Mouse (Mus musculus) heart, adult 2 months (tissue): ENCODE data around the gene Grin2d. TPM values are rescaled to one million over a fixed set of nuclear protein-coding genes. Genes with fewer than 3 reads are reported as not detected.

ENCODE experiments used
- DNase-seq, 2 experiments: peaks; one replicate each; pipeline ENCODE4 v3.0.0; 2021
- H3K27ac ChIP-seq: fragments of 200-600 bp; 2 replicates; pipeline ENCODE4 v1.8.1; 2022
- H3K27me3 ChIP-seq: fragments of 200-500 bp; 2 replicates; pipeline ENCODE4 v1.6.1; 2012; ENCODE audit warnings: mild to moderate bottlenecking, low read length, inconsistent platforms, mixed read lengths; ENCODE audit not compliant: control insufficient read depth, insufficient read depth
- H3K36me3 ChIP-seq: fragments of 200-500 bp; 2 replicates; pipeline ENCODE4 v1.6.1; 2012; ENCODE audit warnings: low read length, inconsistent platforms; ENCODE audit not compliant: control insufficient read depth, insufficient read depth
- H3K4me1 ChIP-seq: fragments of 200-500 bp; 2 replicates; pipeline ENCODE4 v1.6.1; 2011; ENCODE audit warnings: low read length; ENCODE audit not compliant: control insufficient read depth, insufficient read depth
- H3K4me3 ChIP-seq: fragments of 200-600 bp; 2 replicates; pipeline ENCODE4 v1.8.1; 2022
- H3K79me2 ChIP-seq: fragments of 200-500 bp; replicated peaks from 2 replicates; pipeline ENCODE4 v1.6.1; 2012; ENCODE audit warnings: mild to moderate bottlenecking, inconsistent platforms, low read length, moderate library complexity, mixed read lengths; ENCODE audit not compliant: control insufficient read depth, insufficient read depth
- H3K9ac ChIP-seq: fragments of 200-500 bp; 2 replicates; pipeline ENCODE4 v1.6.1; 2012; ENCODE audit warnings: low read depth, mild to moderate bottlenecking, control low read depth, inconsistent platforms, low read length, mixed read lengths
- CTCF ChIP-seq: fragments of 200-600 bp; IDR thresholded peaks from 2 replicates; pipeline ENCODE4 v1.8.1; 2022; ENCODE audit warnings: antibody characterized with exemption, mild to moderate bottlenecking, moderate library complexity
- EP300 ChIP-seq: fragments of 200-500 bp; IDR thresholded peaks from 2 replicates; pipeline ENCODE4 v1.6.1; 2011; ENCODE audit warnings: low read depth, low read length, control low read depth; ENCODE audit not compliant: insufficient read depth
- POLR2A ChIP-seq: fragments of 200-500 bp; IDR thresholded peaks from 2 replicates; pipeline ENCODE4 v1.6.1; 2011; ENCODE audit warnings: mild to moderate bottlenecking, low read depth, low read length, control low read depth; ENCODE audit not compliant: insufficient read depth
- WGBS: fragments of 180-500 bp; shearing (Covaris S2); methylation state at CpG from one replicate; pipeline ENCODE4 v1.1.7; 2018; 5-methylcytosine and 5-hydroxymethylcytosine counted together
- intact Hi-C: fragments of 180-260 bp; cut with DNase I; formaldehyde crosslinking; loops from one replicate; pipeline ENCODE4 v1.15.1; 2025
- polyA plus RNA-seq: library from polyadenylated mRNA; depleted of rRNA; stranded (reverse); fragments of >200 nt; gene quantifications from 2 replicates; pipeline ENCODE4 v1.2.3, GENCODE M21; 2012; rRNA removed
- total RNA-seq, 2 experiments: library from RNA; stranded (reverse); gene quantifications; 2 replicates each; pipeline ENCODE4 v1.2.3; 2021

Grin2d gene
- total and polyA plus RNA-seq, 3 experiments: 0.31 to 0.92 (median 0.43) TPM

DNA sequence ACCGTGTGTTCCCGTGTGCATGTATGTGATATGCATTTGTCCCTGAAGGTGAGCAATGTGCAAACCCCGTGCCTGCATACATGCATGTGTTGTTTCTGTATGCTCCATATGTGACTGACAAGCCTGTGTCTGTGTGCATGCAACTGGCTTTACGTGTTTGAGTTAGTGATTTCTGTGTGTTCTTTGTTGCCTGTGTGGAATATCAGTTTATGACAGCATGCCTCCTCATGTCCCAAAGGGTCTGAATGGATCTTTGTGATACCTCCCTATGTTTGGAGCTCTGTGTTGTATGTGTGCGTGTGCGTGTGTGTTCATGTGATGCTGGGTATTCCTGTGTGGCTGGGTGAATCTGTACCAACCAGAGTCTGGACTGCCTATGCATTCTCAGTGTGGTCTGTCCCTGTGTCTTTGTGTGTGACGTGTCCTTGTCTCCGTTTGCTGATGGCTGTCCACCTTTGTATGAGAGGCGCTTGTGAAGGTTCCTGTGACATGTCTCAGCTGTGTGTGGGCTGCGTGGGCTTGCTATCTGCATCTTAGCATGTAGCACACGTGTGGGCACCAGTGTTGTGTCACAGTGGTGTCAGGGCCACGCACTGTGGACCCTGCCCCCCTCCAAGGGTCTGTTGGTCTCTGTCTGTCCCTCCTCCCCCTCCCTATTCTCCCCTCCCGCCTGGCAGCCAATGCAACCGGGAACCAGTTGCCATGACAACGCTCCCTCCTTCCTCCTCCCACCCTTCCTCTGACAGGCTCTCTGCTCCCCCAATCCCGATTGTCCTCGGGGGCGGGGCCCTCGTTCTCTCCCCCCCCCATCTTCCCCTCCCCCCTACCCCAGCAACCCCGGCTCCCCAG is 93.4 kb downstream of the Grin2d start, which contains the start of gene Sult2b1:
Sult2b1 (minus strand) TSS at position 146 of the 849 bp plus-strand sequence.
- H3K4me3 ChIP-seq: peak within 1 kb of the TSS; percentile 50
- no peak for DNase-seq
- TF ChIP-seq POLR2A (no peak), EP300 (no peak), CTCF (no peak)
- H3K9ac ChIP-seq: peak within 1 kb of the TSS; percentile 54
- H3K27me3 ChIP-seq: peaks cover 12% of the 10 kb centered on the region; the same call in 1 of the 2 replicates
- intact Hi-C loops: no loop called here
- no peak within 1 kb of the TSS for H3K27ac ChIP-seq
- no peaks in the 10 kb centered on the region for H3K4me1 ChIP-seq
- H3K36me3 ChIP-seq: no peaks in the 10 kb centered on the region
- 25% methylated on average over 19 of the region's 20 CpGs for WGBS
- no peaks in the 10 kb centered on the region for H3K79me2 ChIP-seq

GRCm38 (mm10) chr7:45783511-45784091 is 94.6 kb downstream of the Grin2d start, which contains the start of gene Lmtk3:
TSS of gene Lmtk3 (plus strand) at chr7:45783738.
- H3K27ac ChIP-seq: no peak within 1 kb of the TSS
- 1% methylated on average over 38 of the region's 38 CpGs for WGBS
- H3K27me3 ChIP-seq: peaks cover 12% of the 10 kb centered on the region; the same call in 1 of the 2 replicates
- H3K4me1 ChIP-seq: no peaks in the 10 kb centered on the region
- TF ChIP-seq EP300 (no peak), CTCF (peak; percentile 29)
- no peaks in the 10 kb centered on the region for H3K79me2 ChIP-seq
- no peaks in the 10 kb centered on the region for H3K36me3 ChIP-seq
- H3K9ac ChIP-seq: peak within 1 kb of the TSS; percentile 54
- intact Hi-C loops: no loop called here
- DNase-seq: peak in 1 of 2 experiments; percentile 42
- H3K4me3 ChIP-seq: peak within 1 kb of the TSS; percentile 50

- WGBS: 48% methylated on average over 4 of the region's 4 CpGs
- H3K36me3 ChIP-seq: no peaks in the 10 kb centered on the region
- H3K27ac ChIP-seq: no peak overlapping the region
- intact Hi-C loops: no loop called here
- no peaks in the 10 kb centered on the region for H3K4me1 ChIP-seq
- peaks cover 12% of the 10 kb centered on the region; the same call in 1 of the 2 replicates for H3K27me3 ChIP-seq
- no peaks in the 10 kb centered on the region for H3K79me2 ChIP-seq
- no peak overlapping the region for H3K9ac ChIP-seq
- TF ChIP-seq EP300 (no peak), POLR2A (no peak), CTCF (no peak)
- no peak overlapping the region for H3K4me3 ChIP-seq
- DNase-seq: no peak
Measured at GRCm38 (mm10) chr7:45782271-45782670, 95.9 kb downstream of the Grin2d start.

Other genes starting within 250 kb of the Grin2d start
- 1 to 10 TPM; 3.8 to 4.0 TPM for gene Mamstr, start 238.4 kb downstream of the Grin2d start, total RNA-seq
- gene Mamstr, start 238.4 kb downstream of the Grin2d start, polyA plus RNA-seq: 11.3 and 12.0 TPM in 2 replicates
- gene Fut2, start 212.0 kb downstream of the Grin2d start, total RNA-seq: under 1 TPM; 0.50 to 0.60 TPM
- gene Fut2, start 212.0 kb downstream of the Grin2d start, polyA plus RNA-seq: 1.1 and 1.9 TPM in 2 replicates
- gene Ntn5, start 194.4 kb downstream of the Grin2d start, total RNA-seq: under 1 TPM; 0.18 to 0.26 TPM
- 0.47 TPM in 1 of 2 replicates, not detected in the other for gene Ntn5, start 194.4 kb downstream of the Grin2d start, polyA plus RNA-seq
- gene Sec1, start 184.0 kb downstream of the Grin2d start, total RNA-seq: under 1 TPM; 0.16 to 0.25 TPM
- gene Sec1, start 184.0 kb downstream of the Grin2d start, polyA plus RNA-seq: 0.16 and 0.41 TPM in 2 replicates
- gene Car11, start 178.5 kb downstream of the Grin2d start, total RNA-seq: 1 to 10 TPM; 5.2 to 6.8 TPM
- 10.6 and 14.4 TPM in 2 replicates for gene Car11, start 178.5 kb downstream of the Grin2d start, polyA plus RNA-seq
- gene Dbp, start 173.3 kb downstream of the Grin2d start, total RNA-seq: 100 to 1,000 TPM in 1 of 2 experiments, 1 to 10 TPM in 1; 6.4 to 134 TPM
- 49.3 and 93.6 TPM in 2 replicates for gene Dbp, start 173.3 kb downstream of the Grin2d start, polyA plus RNA-seq
- 100 to 1,000 TPM; 496 to 617 TPM for gene Rpl18, start 162.9 kb downstream of the Grin2d start, total RNA-seq
- gene Rpl18, start 162.9 kb downstream of the Grin2d start, polyA plus RNA-seq: 580 and 697 TPM in 2 replicates
- gene Sphk2, start 160.4 kb downstream of the Grin2d start, total RNA-seq: 10 to 100 TPM; 15.9 to 18.2 TPM
- gene Sphk2, start 160.4 kb downstream of the Grin2d start, polyA plus RNA-seq: 24.1 and 24.9 TPM in 2 replicates
- gene Fam83e, start 157.2 kb downstream of the Grin2d start, total RNA-seq: under 1 TPM; 0.13 to 0.34 TPM
- 0.64 and 1.1 TPM in 2 replicates for gene Fam83e, start 157.2 kb downstream of the Grin2d start, polyA plus RNA-seq
- gene Spaca4, start 152.6 kb downstream of the Grin2d start, total RNA-seq: not detected
- not detected in 2 replicates for gene Spaca4, start 152.6 kb downstream of the Grin2d start, polyA plus RNA-seq
- gene Lmtk3, start 94.6 kb downstream of the Grin2d start, total RNA-seq: under 1 TPM in 1 of 2 experiments, not detected in 1; 0.14 TPM
- gene Lmtk3, start 94.6 kb downstream of the Grin2d start, polyA plus RNA-seq: 0.18 and 0.67 TPM in 2 replicates
- gene Sult2b1, start 93.7 kb downstream of the Grin2d start, total RNA-seq: not detected
- 0.08 TPM in 1 of 2 replicates, not detected in the other for gene Sult2b1, start 93.7 kb downstream of the Grin2d start, polyA plus RNA-seq
- 10 to 100 TPM; 59.1 to 61.9 TPM for gene Cyth2, start 63.8 kb downstream of the Grin2d start, total RNA-seq
- 27.3 and 33.0 TPM in 2 replicates for gene Cyth2, start 63.8 kb downstream of the Grin2d start, polyA plus RNA-seq
- under 1 TPM; 0.66 to 0.89 TPM for gene Kcnj14, start 53.6 kb downstream of the Grin2d start, total RNA-seq
- gene Kcnj14, start 53.6 kb downstream of the Grin2d start, polyA plus RNA-seq: 0.78 and 35.7 TPM in 2 replicates
- gene Grwd1, start 47.4 kb downstream of the Grin2d start, total RNA-seq: 10 to 100 TPM; 11.8 to 13.1 TPM
- 9.1 and 9.4 TPM in 2 replicates for gene Grwd1, start 47.4 kb downstream of the Grin2d start, polyA plus RNA-seq
- 100 to 1,000 TPM; 107 to 126 TPM for gene Kdelr1, start 5.6 kb downstream of the Grin2d start, total RNA-seq
- gene Kdelr1, start 5.6 kb downstream of the Grin2d start, polyA plus RNA-seq: 254 and 344 TPM in 2 replicates
- gene Syngr4, start 18.3 kb upstream of the Grin2d start, total RNA-seq: not detected
- 0.38 and 0.53 TPM in 2 replicates for gene Syngr4, start 18.3 kb upstream of the Grin2d start, polyA plus RNA-seq
- gene Tmem143, start 18.6 kb upstream of the Grin2d start, total RNA-seq: 100 to 1,000 TPM; 113 to 132 TPM
- 205 and 206 TPM in 2 replicates for gene Tmem143, start 18.6 kb upstream of the Grin2d start, polyA plus RNA-seq
- 10 to 100 TPM; 24.2 to 29.2 TPM for gene Emp3, start 43.0 kb upstream of the Grin2d start, total RNA-seq
- gene Emp3, start 43.0 kb upstream of the Grin2d start, polyA plus RNA-seq: 59.7 and 77.7 TPM in 2 replicates
- 1 to 10 TPM in 1 of 2 experiments, under 1 TPM in 1; 0.94 to 1.0 TPM for gene Ccdc114, start 45.7 kb upstream of the Grin2d start, total RNA-seq
- gene Ccdc114, start 45.7 kb upstream of the Grin2d start, polyA plus RNA-seq: 1.7 and 2.1 TPM in 2 replicates
- not detected for gene Abcc6, start 151.9 kb upstream of the Grin2d start, total RNA-seq
- 0.14 TPM in 1 of 2 replicates, not detected in the other for gene Abcc6, start 151.9 kb upstream of the Grin2d start, polyA plus RNA-seq
- 10 to 100 TPM; 88.1 to 91.7 TPM for gene Nomo1, start 155.3 kb upstream of the Grin2d start, total RNA-seq
- gene Nomo1, start 155.3 kb upstream of the Grin2d start, polyA plus RNA-seq: 49.1 and 65.2 TPM in 2 replicates
- 100 to 1,000 TPM; 111 to 123 TPM for gene Kcnj11, start 222.4 kb upstream of the Grin2d start, total RNA-seq
- 110 and 182 TPM in 2 replicates for gene Kcnj11, start 222.4 kb upstream of the Grin2d start, polyA plus RNA-seq